Mouse (Mus musculus): ENCODE results near the gene Zcchc2. TPM values are rescaled to one million over a fixed set of nuclear protein-coding genes. Genes with fewer than 3 reads are reported as not detected.

Zcchc2 gene
- polyA plus RNA-seq, 1 experiment from 2014 or later: 2.4 TPM

- DNase-seq (ENCODE audit: extremely low spot score, low spot score): no peak
- Histone ChIP-seq H3K27ac (no peak overlapping the region), H3K9me3 (no peaks in the 10 kb centered on the region), H3K4me3 (no peak overlapping the region), H3K27me3 (ENCODE audit: poor library complexity, severe bottlenecking) (no peaks in the 10 kb centered on the region), H3K36me3 (replicated peaks) (no peaks in the 10 kb centered on the region), H3K4me1 (no peaks in the 10 kb centered on the region)
- WGBS: 82% methylated on average over 10 of the region's 10 CpGs
Measured at GRCm38 (mm10) chr1:105971490-105972170, 18.6 kb upstream of the Zcchc2 start.

DNA sequence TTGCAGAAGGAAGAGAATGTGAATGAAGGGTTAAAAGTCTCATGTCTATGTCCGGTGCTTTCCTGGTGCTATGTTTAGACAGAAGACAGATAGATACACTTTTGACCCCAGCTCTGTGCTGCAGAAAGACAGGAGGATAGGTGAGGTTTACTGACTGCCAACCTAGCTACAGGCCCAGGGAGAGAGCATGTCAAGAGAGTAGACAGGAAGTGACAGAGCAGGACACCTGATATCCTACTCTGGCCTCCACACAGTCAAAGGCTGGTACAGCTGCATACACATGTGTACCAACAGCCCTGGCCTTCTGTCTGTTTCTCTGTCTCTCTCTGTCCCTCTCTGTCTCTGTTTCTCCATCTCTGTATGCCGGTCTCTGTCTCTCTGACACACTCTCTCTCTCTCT is 16.2 kb upstream of the Zcchc2 start:
- DNase-seq (ENCODE audit: extremely low spot score, low spot score): no peak
- H3K27ac ChIP-seq: no peak overlapping the region

DNA sequence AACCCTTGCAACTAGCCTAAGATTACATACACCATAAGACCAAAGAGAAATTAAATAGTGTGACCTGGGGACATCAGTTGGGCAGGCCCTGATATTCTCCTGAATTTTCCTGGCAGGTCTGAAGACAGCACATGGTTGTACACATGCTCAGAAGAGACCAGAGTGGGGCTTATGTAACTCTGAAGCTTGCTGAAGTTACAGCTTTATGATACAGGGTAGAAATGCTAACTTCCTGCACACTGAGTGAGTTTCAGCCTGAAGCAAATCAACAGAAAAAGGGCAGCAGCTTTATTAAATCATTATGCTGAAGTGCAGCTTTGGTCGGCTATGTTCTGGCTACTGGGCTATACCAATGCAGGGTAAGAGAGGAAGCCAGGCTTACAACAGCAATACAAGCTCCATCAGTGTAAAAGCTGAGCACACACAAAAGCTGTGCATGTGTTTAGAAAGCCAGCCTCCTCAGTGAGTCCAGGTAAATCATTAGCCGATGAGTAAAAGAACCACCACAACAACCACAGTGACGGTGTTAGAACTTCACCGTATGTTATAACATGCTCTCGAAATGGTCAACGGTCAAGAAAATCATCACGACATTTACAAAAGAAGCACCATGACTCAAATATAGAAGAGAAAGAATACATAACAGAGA is 12.6 kb upstream of the Zcchc2 start:
- H3K4me3 ChIP-seq: no peak overlapping the region
- 95% methylated on average over 7 of the region's 7 CpGs for WGBS
- H3K9me3 ChIP-seq: no peaks in the 10 kb centered on the region
- H3K27me3 ChIP-seq (ENCODE audit: poor library complexity, severe bottlenecking): no peaks in the 10 kb centered on the region
- H3K36me3 ChIP-seq (replicated peaks): no peaks in the 10 kb centered on the region
- H3K27ac ChIP-seq: no peak overlapping the region
- no peak for DNase-seq (ENCODE audit: extremely low spot score, low spot score)
- H3K4me1 ChIP-seq: no peaks in the 10 kb centered on the region

More for the DNA sequence above, 16.2 kb upstream of the Zcchc2 start:
- H3K4me3 ChIP-seq: no peak overlapping the region
- H3K27me3 ChIP-seq (ENCODE audit: poor library complexity, severe bottlenecking): no peaks in the 10 kb centered on the region
- H3K36me3 ChIP-seq (replicated peaks): no peaks in the 10 kb centered on the region
- no peaks in the 10 kb centered on the region for H3K4me1 ChIP-seq
- H3K9me3 ChIP-seq: no peaks in the 10 kb centered on the region
- WGBS: 81% methylated on average over 2 of the region's 2 CpGs

DNA sequence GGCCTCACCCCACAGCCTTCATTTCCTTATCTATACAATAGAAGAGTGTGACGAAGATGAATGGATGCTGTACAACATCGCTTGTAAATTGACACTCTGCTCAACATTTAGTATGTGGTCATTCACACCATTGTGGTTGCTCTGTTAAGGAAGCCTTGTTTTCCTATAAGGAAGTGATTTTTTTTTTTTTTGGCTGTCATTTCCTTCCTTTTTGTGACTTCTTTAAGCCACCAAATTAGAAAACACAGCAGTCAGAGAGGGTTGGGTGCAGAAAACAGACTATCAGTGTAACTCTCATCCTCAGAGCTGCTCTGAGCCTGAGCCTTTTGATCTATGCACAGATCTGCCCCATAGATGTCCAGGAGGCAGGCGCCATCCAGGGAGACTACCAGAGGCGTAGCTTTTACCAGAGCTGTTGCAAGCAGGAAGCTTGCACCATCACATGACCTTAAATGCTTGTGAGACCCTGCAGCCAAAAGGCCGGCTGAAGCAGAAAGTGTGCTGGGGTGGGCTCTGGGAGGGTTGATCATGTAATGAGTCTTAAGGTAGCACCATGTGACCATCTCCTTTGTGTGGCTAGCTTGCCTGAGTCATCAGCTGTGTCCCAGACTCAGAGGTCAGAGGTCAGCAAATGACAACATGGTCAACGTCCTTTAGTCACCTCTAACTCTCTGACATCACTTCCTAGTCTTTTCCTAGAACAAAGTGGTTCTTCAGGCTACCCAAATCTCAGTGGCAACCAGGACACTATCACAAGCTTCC is 9.2 kb upstream of the Zcchc2 start:
- no peaks in the 10 kb centered on the region for H3K9me3 ChIP-seq
- H3K27me3 ChIP-seq (ENCODE audit: poor library complexity, severe bottlenecking): no peaks in the 10 kb centered on the region
- no peaks in the 10 kb centered on the region for H3K36me3 ChIP-seq (replicated peaks)
- no peak for DNase-seq (ENCODE audit: extremely low spot score, low spot score)
- 75% methylated on average over 6 of the region's 6 CpGs for WGBS
- no peaks in the 10 kb centered on the region for H3K4me1 ChIP-seq
- no peak overlapping the region for H3K27ac ChIP-seq
- H3K4me3 ChIP-seq: no peak overlapping the region

GRCm38 (mm10) chr1:105982496-105983364 is 7.5 kb upstream of the Zcchc2 start:
- WGBS: 85% methylated on average over 6 of the region's 6 CpGs
- H3K36me3 ChIP-seq (replicated peaks): no peaks in the 10 kb centered on the region
- H3K9me3 ChIP-seq: no peaks in the 10 kb centered on the region
- no peaks in the 10 kb centered on the region for H3K4me1 ChIP-seq
- no peak overlapping the region for H3K4me3 ChIP-seq
- no peaks in the 10 kb centered on the region for H3K27me3 ChIP-seq (ENCODE audit: poor library complexity, severe bottlenecking)
- DNase-seq (ENCODE audit: extremely low spot score, low spot score): no peak
- no peak overlapping the region for H3K27ac ChIP-seq

DNA sequence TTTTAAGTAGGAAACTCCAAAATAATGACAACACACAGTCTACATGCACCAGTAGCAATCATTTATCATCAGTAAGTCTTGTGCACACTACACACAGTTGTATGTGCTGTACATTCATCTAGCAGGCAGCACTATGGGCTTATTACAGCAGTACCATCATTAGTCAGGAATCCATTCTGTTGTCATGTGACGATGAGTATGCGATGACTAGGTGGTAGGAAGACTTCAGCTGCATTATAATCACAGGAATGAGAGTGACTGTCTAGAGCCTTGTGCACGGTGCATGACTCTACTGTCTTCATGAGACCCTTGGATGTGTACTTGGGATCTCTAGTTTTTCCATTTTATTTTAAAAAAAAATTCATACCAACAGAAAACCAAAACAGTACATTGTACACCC is 6.0 kb upstream of the Zcchc2 start:
- Histone ChIP-seq H3K4me3 (no peak overlapping the region), H3K4me1 (no peaks in the 10 kb centered on the region), H3K9me3 (no peaks in the 10 kb centered on the region), H3K36me3 (replicated peaks) (no peaks in the 10 kb centered on the region), H3K27me3 (ENCODE audit: poor library complexity, severe bottlenecking) (no peaks in the 10 kb centered on the region), H3K27ac (no peak overlapping the region)
- 91% methylated on average over 3 of the region's 3 CpGs for WGBS
- no peak for DNase-seq (ENCODE audit: extremely low spot score, low spot score)

- peaks cover 27% of the 10 kb centered on the region for H3K4me1 ChIP-seq
- H3K9me3 ChIP-seq: no peaks in the 10 kb centered on the region
- DNase-seq (ENCODE audit: extremely low spot score, low spot score): no peak
- 89% methylated on average over 3 of the region's 3 CpGs for WGBS
- H3K27me3 ChIP-seq (ENCODE audit: poor library complexity, severe bottlenecking): peaks cover 14% of the 10 kb centered on the region
- H3K27ac ChIP-seq: no peak overlapping the region
- H3K36me3 ChIP-seq (replicated peaks): no peaks in the 10 kb centered on the region
- H3K4me3 ChIP-seq: no peak overlapping the region
Measured at GRCm38 (mm10) chr1:105988171-105988570, 2.0 kb upstream of the Zcchc2 start.

DNA sequence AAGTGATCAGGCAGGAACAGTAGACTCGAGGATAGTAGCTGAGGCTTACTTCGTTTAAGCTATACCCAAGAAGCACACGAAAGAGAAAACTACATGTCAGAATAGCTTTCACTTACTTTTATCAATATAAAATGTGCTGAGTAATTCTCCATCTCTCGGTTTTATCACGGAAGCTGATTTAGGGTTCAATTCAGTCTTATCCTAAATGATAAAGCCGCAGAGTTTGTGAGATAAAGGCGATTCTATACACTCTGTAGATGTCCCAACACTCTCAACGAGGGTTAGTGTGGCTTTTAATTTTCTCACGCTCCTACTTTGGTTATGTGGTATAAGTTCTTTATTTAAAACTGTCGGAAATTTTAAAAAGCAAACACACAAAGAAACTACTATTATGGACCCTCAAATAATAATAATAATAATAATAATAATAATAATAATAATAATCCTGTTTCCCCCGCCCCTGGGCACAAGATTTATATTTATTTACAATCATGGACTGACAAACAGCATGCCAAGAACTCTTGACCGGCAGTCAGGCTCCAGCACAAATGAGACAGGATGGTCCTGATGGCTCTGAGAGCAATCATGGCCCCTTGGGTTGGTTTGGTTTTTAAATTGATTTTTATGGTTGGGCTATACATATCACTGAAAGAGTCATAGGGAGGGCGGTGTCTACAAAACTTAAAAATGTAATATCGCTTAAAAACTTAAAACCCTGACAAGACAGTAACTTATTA is 1.1 kb upstream of the Zcchc2 start:
- H3K4me3 ChIP-seq: peak overlapping the region; percentile 87
- H3K4me1 ChIP-seq: peaks cover 35% of the 10 kb centered on the region
- no peak for DNase-seq (ENCODE audit: extremely low spot score, low spot score)
- no peaks in the 10 kb centered on the region for H3K36me3 ChIP-seq (replicated peaks)
- WGBS: 80% methylated on average over 14 of the region's 14 CpGs
- peaks cover 14% of the 10 kb centered on the region for H3K27me3 ChIP-seq (ENCODE audit: poor library complexity, severe bottlenecking)
- H3K9me3 ChIP-seq: no peaks in the 10 kb centered on the region
- no peak overlapping the region; the same call in 1 of the 2 replicates for H3K27ac ChIP-seq

- Histone ChIP-seq H3K27me3 (ENCODE audit: poor library complexity, severe bottlenecking) (peaks cover 14% of the 10 kb centered on the region), H3K27ac (peak overlapping the region; percentile 91), H3K4me1 (peaks cover 40% of the 10 kb centered on the region), H3K4me3 (peak overlapping the region; percentile 87), H3K9me3 (no peaks in the 10 kb centered on the region), H3K36me3 (replicated peaks) (no peaks in the 10 kb centered on the region)
- WGBS: 1% methylated on average over 13 of the region's 13 CpGs
- no peak for DNase-seq (ENCODE audit: extremely low spot score, low spot score)
Measured at GRCm38 (mm10) chr1:105989640-105989984, 594 bp upstream of the Zcchc2 start.

- peaks cover 14% of the 10 kb centered on the region for H3K27me3 ChIP-seq (ENCODE audit: poor library complexity, severe bottlenecking)
- no peaks in the 10 kb centered on the region for H3K9me3 ChIP-seq
- H3K27ac ChIP-seq: peak overlapping the region; percentile 91
- H3K36me3 ChIP-seq (replicated peaks): no peaks in the 10 kb centered on the region
- H3K4me3 ChIP-seq: peak overlapping the region; percentile 87
- DNase-seq (ENCODE audit: extremely low spot score, low spot score): peak; percentile 67
- 6% methylated on average over 104 of the region's 104 CpGs for WGBS
- H3K4me1 ChIP-seq: peaks cover 45% of the 10 kb centered on the region
Measured at GRCm38 (mm10) chr1:105990911-105991761, 930 bp downstream of the Zcchc2 start.

All from forebrain, embryonic 10.5 days (tissue).